Mouse (Mus musculus) limb, embryonic 12.5 days (tissue): ENCODE measurements at regions not wholly inside any gene's neighbourhood (a gene's known extent, or its start where the extent isn't known, plus 50 kb on each side); places are given as distances from the start of the nearest gene placed in this dataset.
"Not testable (repeated sequence)": the region's sequence is repeated elsewhere in the genome, so short reads cannot be mapped to it uniquely, and the experiment has no call there.

ENCODE experiments used
- ATAC-seq: fragments of 200-750 bp; cut with Nextera tagmentation; 2 replicates; pipeline ENCODE4 v1.8.0; 2017; ENCODE audit warnings: low read depth, moderate TSS enrichment; ENCODE audit not compliant: insufficient number of reproducible peaks, insufficient read depth, low FRiP score, low TSS enrichment
- H3K27ac ChIP-seq: fragments of 300-500 bp; sonication (generic); 2 replicates; pipeline ENCODE4 v1.5.1; 2016; ENCODE audit warnings: mild to moderate bottlenecking, moderate library complexity
- H3K27me3 ChIP-seq: fragments of 300-500 bp; sonication (generic); 2 replicates; pipeline ENCODE4 v1.6.1; 2016; ENCODE audit warnings: mild to moderate bottlenecking, moderate library complexity
- H3K36me3 ChIP-seq: fragments of 300-500 bp; sonication (generic); 2 replicates; pipeline ENCODE4 v1.6.1; 2016; ENCODE audit warnings: mild to moderate bottlenecking, moderate library complexity
- H3K4me1 ChIP-seq: fragments of 300-500 bp; sonication (generic); replicated peaks from 2 replicates; pipeline ENCODE4 v1.6.1; 2016
- H3K4me2 ChIP-seq: fragments of 300-500 bp; sonication (generic); 2 replicates; pipeline ENCODE4 v1.6.1; 2016; ENCODE audit warnings: mild to moderate bottlenecking, moderate library complexity
- H3K4me3 ChIP-seq: fragments of 300-500 bp; sonication (generic); replicated peaks from 2 replicates; pipeline ENCODE4 v1.5.1; 2016; ENCODE audit warnings: mild to moderate bottlenecking
- H3K9ac ChIP-seq: fragments of 300-500 bp; sonication (generic); replicated peaks from 2 replicates; pipeline ENCODE4 v1.6.1; 2016; ENCODE audit warnings: mild to moderate bottlenecking, moderate library complexity
- H3K9me3 ChIP-seq: fragments of 300-500 bp; sonication (generic); 2 replicates; pipeline ENCODE4 v1.6.1; 2016; ENCODE audit warnings: mild to moderate bottlenecking, moderate library complexity
- WGBS: fragments of 180-500 bp; shearing (Covaris S2); methylation state at CpG from one replicate; pipeline ENCODE4 v1.1.7; 2016; 5-methylcytosine and 5-hydroxymethylcytosine counted together

DNA sequence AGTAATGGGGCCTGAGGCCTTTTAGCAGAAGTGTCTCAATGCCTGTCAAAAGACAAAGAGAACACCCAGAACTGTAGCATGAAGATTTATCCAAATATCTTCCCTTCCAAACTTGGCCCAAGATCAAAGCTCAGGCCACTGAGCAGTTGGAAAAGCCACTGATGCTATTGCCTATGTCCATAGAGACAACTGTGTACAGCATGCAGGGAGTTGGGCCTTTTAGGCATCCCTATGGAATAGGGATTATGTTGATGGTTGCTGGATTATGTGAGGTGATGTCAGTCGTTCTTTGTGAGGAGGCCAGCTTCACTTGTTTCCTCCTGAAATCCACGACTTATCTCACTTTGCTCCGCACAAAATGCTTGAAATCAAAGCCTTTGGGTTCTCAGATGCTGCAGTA, 153.1 kb upstream of the Gm17728 start:
- H3K36me3 ChIP-seq: no peaks in the 10 kb centered on the region
- H3K9me3 ChIP-seq: no peaks in the 10 kb centered on the region
- 81% methylated on average over 3 of the region's 3 CpGs for WGBS
- no peak overlapping the region for H3K9ac ChIP-seq
- H3K4me2 ChIP-seq: no peak overlapping the region
- H3K4me3 ChIP-seq: no peak overlapping the region
- no peak for ATAC-seq
- H3K27me3 ChIP-seq: no peaks in the 10 kb centered on the region
- no peaks in the 10 kb centered on the region for H3K4me1 ChIP-seq
- no peak overlapping the region for H3K27ac ChIP-seq

DNA sequence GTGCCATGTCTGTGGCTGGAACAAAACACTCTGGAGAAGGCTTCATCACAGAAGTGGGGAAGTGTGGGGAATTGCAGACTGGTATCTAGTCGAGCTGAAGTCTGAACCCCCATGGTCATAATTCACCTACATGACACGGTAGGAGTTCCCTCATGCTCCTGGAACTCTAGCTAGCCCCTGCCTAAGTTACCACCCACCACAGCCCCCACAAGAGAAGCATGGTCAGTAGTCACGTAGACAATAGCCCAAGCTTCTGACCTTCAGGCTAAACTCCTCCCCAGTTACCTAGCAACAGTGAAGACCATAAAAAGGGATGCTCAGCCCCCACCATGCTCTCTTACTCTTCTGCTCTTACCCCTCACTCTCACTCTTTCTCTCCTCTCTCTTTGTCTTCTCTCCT, 143.8 kb upstream of the Gm17728 start:
- H3K36me3 ChIP-seq, H3K4me2 ChIP-seq, H3K4me3 ChIP-seq, H3K9me3 ChIP-seq, H3K4me1 ChIP-seq, H3K27me3 ChIP-seq, H3K9ac ChIP-seq, ATAC-seq, H3K27ac ChIP-seq: not testable (repeated sequence)
- 32% methylated on average over 3 of the region's 3 CpGs for WGBS

DNA sequence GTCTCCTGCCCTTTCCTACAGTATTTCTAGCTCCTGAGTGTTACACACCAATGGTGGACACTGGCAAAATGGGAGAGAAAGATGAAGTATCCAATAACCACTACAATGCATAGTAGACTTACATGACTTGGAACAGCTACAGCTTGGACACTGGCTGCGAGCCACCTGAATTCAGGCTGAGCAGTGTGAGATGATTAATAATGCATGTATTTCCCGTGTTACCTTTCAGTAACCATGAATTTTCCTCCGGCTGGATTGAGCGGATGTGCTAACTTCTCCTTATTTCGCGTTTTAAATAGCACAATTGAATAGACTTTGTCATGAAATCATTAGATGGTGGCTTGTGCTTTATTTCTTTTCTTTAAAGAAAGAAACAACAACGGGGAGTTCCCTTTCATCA, 142.4 kb upstream of the Gm17728 start:
- H3K27me3 ChIP-seq: no peaks in the 10 kb centered on the region
- H3K4me2 ChIP-seq: no peak overlapping the region
- 80% methylated on average over 7 of the region's 7 CpGs for WGBS
- no peak overlapping the region for H3K9ac ChIP-seq
- H3K36me3 ChIP-seq: no peaks in the 10 kb centered on the region
- no peak for ATAC-seq
- H3K4me1 ChIP-seq: no peaks in the 10 kb centered on the region
- H3K4me3 ChIP-seq: no peak overlapping the region
- no peak overlapping the region for H3K27ac ChIP-seq
- H3K9me3 ChIP-seq: no peaks in the 10 kb centered on the region

- Histone ChIP-seq H3K9me3 (no peaks in the 10 kb centered on the region), H3K9ac (no peak overlapping the region), H3K27ac (no peak overlapping the region), H3K4me2 (no peak overlapping the region), H3K4me3 (no peak overlapping the region), H3K36me3 (no peaks in the 10 kb centered on the region), H3K27me3 (no peaks in the 10 kb centered on the region), H3K4me1 (no peaks in the 10 kb centered on the region)
- WGBS: 78% methylated on average over 5 of the region's 5 CpGs
- ATAC-seq: no peak
These were observed 140.0 kb upstream of the Gm17728 start for GRCm38 (mm10) chr17:9281891-9282290.

DNA sequence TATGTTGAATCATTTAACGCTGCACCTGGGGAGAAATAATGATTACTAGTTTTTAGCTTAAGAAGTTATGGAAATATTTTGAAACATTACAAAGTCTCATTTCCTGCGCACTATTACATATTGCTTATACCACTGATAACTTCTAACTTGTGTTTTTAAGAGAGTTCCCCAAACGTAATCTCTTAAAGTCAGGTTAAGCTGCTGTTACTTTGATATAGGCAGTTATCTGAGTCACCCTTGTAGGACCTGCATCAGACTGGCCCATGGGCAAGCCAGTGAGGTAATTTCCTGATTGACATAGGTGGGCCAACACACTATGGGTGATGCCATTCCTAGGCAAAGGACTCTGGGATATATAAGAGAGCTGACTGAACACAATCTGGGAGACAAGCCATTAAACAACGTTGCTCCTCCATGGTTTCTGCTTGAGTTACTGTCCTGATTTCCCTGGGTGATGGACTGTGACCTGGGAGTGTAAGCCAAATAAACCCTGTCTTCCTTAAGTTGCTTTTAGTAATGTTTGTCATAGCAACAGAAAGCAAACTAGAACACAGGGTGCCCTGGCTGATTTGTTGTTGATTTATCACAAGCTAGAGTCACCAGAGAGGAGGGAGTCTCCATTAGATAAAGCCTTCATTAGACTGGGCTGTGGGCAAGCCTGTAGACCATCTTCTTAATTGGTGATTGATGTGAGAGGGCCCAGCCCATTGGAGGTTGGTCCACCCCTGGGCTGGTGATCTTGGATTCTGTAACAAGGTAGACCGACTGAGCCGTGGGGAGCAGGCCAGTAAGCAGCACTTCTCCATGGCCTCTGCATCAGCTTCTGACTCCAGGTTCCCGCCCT, 139.3 kb upstream of the Gm17728 start:
- H3K27ac ChIP-seq: no peak overlapping the region
- H3K4me1 ChIP-seq: no peaks in the 10 kb centered on the region
- H3K9me3 ChIP-seq: no peaks in the 10 kb centered on the region
- no peak overlapping the region for H3K4me2 ChIP-seq
- no peak overlapping the region for H3K4me3 ChIP-seq
- 91% methylated on average over 7 of the region's 7 CpGs for WGBS
- no peak overlapping the region for H3K9ac ChIP-seq
- H3K27me3 ChIP-seq: no peaks in the 10 kb centered on the region
- no peak for ATAC-seq
- H3K36me3 ChIP-seq: no peaks in the 10 kb centered on the region

DNA sequence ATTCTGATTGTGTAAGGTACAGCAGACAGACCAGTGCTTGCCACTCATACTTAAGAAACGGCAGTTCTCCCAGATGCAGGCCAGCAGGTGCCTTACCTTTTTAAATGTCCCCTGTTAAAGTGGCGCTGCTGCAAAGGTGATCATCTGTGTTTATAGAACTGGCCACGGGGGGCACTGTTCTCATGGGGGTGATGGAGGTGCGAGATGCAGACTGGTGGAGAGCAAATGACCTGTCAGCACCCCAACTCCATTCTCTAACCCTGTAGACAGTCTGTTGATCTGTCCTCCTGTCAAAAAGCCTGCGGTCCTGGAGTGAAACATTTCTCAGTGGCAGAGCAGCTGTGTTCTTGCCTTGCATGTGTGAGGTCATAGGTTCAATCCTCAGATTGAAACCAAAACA, 135.4 kb upstream of the Gm17728 start:
- no peaks in the 10 kb centered on the region for H3K36me3 ChIP-seq
- H3K27me3 ChIP-seq: no peaks in the 10 kb centered on the region
- H3K4me1 ChIP-seq: peaks cover 2% of the 10 kb centered on the region
- H3K9me3 ChIP-seq: no peaks in the 10 kb centered on the region
- no peak overlapping the region for H3K4me2 ChIP-seq
- no peak overlapping the region for H3K9ac ChIP-seq
- H3K4me3 ChIP-seq: no peak overlapping the region
- 49% methylated on average over 5 of the region's 5 CpGs for WGBS
- no peak overlapping the region for H3K27ac ChIP-seq
- no peak for ATAC-seq

DNA sequence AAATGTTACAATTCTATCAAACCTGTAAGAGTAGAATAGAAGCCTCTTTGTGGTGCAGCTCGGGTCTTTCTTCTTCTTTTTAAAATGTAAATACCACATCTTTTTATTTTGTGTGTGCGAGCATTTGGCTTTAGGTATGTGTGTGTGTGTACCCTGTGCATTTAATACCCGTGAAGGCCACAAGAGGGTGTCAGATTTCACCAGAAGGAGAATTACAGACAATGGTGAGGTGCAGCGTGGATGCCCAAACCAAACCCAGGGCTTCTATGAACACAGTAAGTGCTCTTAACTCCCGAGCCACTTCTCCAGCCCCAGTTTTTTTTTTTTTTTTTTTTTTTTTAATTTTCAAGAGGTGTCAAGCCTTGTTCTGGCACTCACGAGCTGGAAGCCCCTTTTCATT, 135.0 kb upstream of the Gm17728 start:
- Histone ChIP-seq H3K4me2 (no peak overlapping the region), H3K4me1 (peaks cover 6% of the 10 kb centered on the region), H3K9me3 (no peaks in the 10 kb centered on the region), H3K27me3 (no peaks in the 10 kb centered on the region), H3K9ac (no peak overlapping the region), H3K4me3 (no peak overlapping the region), H3K36me3 (no peaks in the 10 kb centered on the region), H3K27ac (no peak overlapping the region)
- WGBS: 57% methylated on average over 6 of the region's 6 CpGs
- ATAC-seq: no peak

DNA sequence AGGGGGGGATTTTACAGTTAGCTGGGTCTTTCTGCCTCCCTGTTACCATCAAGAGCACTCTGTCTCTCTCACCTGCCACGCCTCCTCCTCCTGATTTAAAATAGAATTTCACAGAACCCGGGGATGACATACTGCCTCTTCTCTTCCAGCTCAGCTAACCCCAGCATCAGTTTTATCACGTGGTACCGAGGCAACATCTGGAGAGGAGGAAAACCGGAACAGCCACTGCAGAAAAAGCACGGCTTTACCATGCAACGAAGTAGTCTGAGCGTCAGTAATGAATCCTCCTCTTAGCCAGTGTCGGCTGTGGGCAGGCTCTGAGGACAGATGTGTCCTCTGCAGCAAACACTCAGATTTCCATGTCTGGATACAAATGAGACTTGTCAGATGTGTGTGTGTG, 134.2 kb upstream of the Gm17728 start:
- Histone ChIP-seq H3K9me3 (no peaks in the 10 kb centered on the region), H3K4me2 (no peak overlapping the region), H3K4me1 (peaks cover 9% of the 10 kb centered on the region), H3K36me3 (no peaks in the 10 kb centered on the region), H3K9ac (no peak overlapping the region), H3K4me3 (no peak overlapping the region), H3K27ac (no peak overlapping the region), H3K27me3 (no peaks in the 10 kb centered on the region)
- WGBS: 52% methylated on average over 9 of the region's 9 CpGs
- ATAC-seq: no peak

DNA sequence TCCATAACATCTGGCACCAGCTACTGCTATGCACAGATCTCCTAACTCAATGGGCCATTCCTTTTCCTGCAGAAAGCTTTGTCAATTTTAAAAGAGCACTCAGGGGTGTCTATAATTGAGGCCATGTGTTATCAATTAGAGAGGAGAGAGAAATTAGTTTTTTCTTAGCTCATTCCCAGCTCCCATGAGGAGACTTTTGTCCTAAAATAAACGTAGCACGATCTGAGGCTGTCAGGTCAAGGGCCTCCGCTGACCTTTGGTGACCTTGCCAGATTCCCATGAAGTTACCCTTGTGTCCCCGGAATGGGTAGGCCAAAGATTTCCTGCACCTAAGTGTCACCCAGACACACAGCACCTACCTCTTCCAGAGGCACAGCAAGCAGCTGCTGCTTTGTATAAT, 130.3 kb upstream of the Gm17728 start:
- H3K4me1 ChIP-seq: peaks cover 9% of the 10 kb centered on the region
- no peak overlapping the region for H3K4me3 ChIP-seq
- no peak overlapping the region for H3K4me2 ChIP-seq
- WGBS: 6% methylated on average over 4 of the region's 4 CpGs
- H3K27ac ChIP-seq: no peak overlapping the region
- no peak for ATAC-seq
- H3K27me3 ChIP-seq: no peaks in the 10 kb centered on the region
- no peaks in the 10 kb centered on the region for H3K36me3 ChIP-seq
- no peak overlapping the region for H3K9ac ChIP-seq
- no peaks in the 10 kb centered on the region for H3K9me3 ChIP-seq

DNA sequence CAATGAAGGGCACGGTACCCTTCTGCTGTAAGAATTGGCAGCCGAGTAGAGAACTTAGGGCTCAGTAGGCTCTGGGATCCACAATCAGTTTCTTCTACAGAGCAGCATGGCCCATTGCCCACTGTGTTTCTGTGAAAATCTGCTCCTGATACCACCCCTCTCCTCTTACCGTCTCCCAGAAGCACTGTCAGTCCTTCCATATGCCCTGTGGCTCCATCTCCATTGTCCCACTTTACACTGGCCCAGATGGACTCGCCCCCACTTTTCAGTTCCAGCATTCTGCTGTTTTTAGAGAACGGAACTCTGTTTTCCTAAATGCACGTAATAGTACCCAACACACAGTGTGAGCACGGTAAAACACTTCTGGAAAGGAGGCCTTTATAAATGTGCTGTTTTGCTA, 129.6 kb upstream of the Gm17728 start:
- peaks cover 9% of the 10 kb centered on the region for H3K4me1 ChIP-seq
- no peak overlapping the region for H3K4me2 ChIP-seq
- no peak overlapping the region for H3K4me3 ChIP-seq
- no peak overlapping the region for H3K9ac ChIP-seq
- no peak for ATAC-seq
- H3K9me3 ChIP-seq: no peaks in the 10 kb centered on the region
- H3K27ac ChIP-seq: no peak overlapping the region
- 86% methylated on average over 7 of the region's 7 CpGs for WGBS
- H3K27me3 ChIP-seq: no peaks in the 10 kb centered on the region
- H3K36me3 ChIP-seq: no peaks in the 10 kb centered on the region

- Histone ChIP-seq H3K27ac (no peak overlapping the region), H3K4me2 (no peak overlapping the region), H3K27me3 (no peaks in the 10 kb centered on the region), H3K9ac (no peak overlapping the region), H3K9me3 (no peaks in the 10 kb centered on the region), H3K4me1 (peaks cover 7% of the 10 kb centered on the region), H3K4me3 (no peak overlapping the region), H3K36me3 (no peaks in the 10 kb centered on the region)
- ATAC-seq: no peak
- 86% methylated on average over 1 of the region's 1 CpGs for WGBS
These were observed 125.5 kb upstream of the Gm17728 start for GRCm38 (mm10) chr17:9296371-9296770.

DNA sequence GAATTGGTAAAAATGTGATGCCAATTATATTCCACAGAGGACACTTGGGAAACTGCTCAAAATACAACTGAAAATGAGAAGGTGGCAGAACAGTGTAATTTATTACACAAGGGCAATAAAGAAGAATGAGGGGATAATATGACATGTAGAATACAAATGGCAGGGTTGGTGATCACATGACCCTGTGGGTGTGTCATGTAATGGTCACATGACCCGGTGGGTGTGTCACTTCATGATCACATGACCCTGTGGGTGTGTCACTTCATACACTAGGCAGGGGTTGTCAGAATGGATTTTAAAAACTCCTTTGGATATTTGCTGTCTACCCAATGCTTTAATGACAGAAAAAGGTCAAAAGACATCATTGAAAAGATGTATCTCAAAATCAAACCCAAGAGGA, 123.6 kb upstream of the Gm17728 start:
- no peak overlapping the region for H3K4me3 ChIP-seq
- H3K27me3 ChIP-seq: no peaks in the 10 kb centered on the region
- no peak overlapping the region for H3K4me2 ChIP-seq
- no peaks in the 10 kb centered on the region for H3K9me3 ChIP-seq
- 89% methylated on average over 1 of the region's 1 CpGs for WGBS
- no peak for ATAC-seq
- H3K9ac ChIP-seq: no peak overlapping the region
- H3K36me3 ChIP-seq: no peaks in the 10 kb centered on the region
- no peak overlapping the region for H3K27ac ChIP-seq
- 0 out of 2 replicates have a peak, but pooled peaks cover 5% of the 10 kb centered on the region for H3K4me1 ChIP-seq
